Mouse (Mus musculus) adrenal gland, postnatal 25 days (tissue): ENCODE results near the gene Capg. TPM values are rescaled to one million over a fixed set of nuclear protein-coding genes. Genes with fewer than 3 reads are reported as not detected.
"Not testable (repeated sequence)": the region's sequence is repeated elsewhere in the genome, so short reads cannot be mapped to it uniquely, and the experiment has no call there.

Experiments
- DNase-seq: peaks from one replicate; pipeline ENCODE4 v3.0.0; 2021; ENCODE audit warnings: mixed read lengths
- total RNA-seq: library from RNA; stranded (reverse); gene quantifications from 2 replicates; pipeline ENCODE4 v1.2.3, GENCODE M21; 2021

The Capg gene
- total RNA-seq, 1 experiment from 2014 or later: 48.1 TPM

DNA sequence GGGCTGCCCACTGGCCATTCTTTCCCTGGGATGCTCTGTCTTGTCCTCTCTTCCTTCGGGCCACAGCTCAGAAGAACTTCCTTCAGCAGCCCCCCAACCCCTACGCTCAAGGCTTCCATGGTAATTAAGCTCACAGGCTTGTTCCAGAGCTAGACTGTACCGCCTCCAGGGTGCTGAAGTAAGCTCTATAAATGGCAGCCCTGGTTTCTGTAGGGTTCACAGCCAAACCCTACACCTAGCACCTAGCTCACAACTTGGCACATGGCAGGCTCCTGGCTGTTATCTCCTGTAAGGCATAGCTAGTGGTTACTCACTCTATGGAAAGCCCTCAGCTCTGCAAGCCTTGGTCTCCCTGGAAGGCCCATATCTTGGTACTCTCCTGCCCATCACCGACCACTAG lies 11.6 kb upstream of the Capg start:
- no peak for DNase-seq

DNA sequence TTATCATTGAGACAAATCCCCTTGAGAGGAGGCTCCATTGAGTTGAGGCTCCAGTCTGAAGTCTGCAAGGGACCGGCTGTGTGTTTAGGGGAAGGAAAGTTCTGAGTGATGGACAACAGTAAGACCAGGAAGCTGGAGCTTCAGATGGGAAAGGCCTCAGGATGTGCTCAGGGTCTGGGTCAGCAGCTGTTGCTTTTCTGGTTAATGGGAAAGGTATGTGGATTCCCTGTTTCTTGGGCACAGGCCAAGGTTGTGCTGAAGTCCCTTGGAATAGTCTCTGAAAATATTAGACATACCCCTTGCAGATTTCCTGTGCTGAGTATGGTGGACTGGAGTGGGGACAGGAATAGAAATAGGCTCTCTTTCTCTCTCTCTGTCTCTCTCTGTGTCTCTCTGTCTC lies 10.6 kb upstream of the Capg start:
- not testable (repeated sequence) for DNase-seq

DNA sequence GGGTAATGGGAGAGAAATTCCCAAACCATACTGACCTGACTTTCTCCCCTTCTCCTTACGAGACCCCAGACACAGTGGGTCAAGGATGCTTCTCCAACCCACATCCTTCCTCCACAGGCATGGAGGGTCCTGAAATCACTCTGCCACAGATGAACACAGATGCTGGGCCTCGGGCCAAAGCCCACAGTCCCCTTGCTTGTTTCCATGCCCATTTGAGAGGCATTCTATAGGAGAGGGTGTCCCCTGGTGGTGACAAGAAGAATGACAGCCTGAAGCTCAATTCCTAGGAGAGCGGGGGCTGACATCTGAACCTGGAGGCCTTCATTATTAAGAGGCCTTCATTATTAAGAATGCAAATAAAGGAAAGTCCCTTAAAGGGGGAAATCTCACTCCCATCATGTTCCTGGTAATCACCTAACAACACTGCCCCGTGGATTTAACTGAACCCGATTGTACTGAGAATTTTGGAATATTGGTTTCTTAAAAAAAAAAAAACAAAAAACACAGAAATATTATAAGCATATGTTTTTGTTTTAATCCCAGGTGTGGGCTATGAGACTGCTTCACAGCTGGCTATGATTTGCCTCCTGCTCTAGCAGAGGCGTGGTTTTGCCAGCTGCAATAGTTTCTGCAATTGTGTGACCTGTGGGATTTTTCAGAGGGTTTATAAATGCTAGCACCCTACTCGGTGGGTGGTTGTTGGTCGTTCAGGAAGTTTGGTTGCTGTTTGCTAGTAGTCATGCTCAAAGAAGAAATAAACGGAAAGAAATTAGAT lies 10.0 kb upstream of the Capg start:
- peak; percentile 42 for DNase-seq

DNA sequence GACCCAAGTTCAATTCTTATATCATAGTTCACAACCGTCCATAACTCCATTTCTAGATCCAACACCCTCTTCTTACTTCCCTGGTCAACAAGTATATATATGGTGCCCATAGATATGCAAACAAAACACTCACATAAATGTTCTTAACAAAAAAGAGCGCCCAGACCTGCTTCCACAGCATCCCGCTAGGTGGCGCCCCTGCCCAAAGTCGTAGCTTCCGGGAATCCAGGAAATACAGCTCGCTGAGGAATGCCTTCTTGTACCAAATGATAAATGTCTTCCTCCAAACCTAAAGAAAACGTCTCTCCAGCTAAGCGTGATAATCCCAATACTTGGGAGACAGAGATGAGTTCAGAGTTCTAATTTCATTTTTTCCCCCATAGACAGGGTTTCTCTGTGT lies 9.0 kb upstream of the Capg start:
- peak; percentile 85 for DNase-seq

DNA sequence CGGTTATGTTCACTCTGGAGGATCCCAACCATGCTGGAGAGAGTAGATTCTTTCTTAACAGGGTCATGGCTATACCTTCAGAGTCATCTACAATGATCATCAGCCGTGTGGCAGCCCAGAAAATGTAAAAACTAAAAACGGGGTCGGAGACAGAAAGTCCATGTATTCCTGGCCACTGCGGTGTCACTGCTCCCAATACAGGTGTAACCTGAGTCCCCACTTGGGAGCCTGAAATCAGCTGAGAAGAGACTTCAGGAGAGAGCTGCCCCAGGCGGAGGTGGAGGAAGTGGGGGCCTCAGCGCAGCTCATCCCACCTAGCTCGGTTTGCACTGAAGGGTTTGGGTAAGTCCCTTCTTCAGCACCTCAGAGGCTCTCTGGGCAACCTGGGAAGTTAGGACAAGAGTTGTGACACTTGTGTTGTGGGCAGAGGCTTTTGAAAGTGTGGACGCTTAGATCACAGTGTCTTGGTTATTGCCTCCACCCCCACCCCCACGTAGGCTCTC lies 6.1 kb upstream of the Capg start:
- no peak for DNase-seq

DNA sequence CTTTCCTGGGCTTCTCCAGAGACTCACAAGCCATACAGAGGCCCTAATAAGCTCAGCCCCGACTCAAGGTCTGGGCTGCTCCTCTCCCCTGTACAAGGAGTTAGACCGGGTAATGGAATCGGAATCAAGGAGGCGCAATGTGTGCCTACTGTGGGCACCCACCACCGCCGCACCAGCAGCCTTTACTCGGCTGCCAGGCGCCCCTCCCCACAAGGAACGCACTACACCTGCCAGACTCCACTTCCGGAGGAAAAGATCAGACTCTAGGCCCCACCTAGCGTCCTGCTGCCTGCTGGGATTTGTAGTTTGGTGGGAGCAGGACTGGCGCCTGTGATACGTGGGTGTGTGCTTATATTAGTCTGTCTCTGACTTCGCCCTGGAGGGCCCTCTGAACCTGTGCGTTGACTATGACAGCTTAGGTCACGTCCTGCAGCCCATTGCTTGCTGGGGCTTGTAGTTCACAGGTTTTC lies 5.6 kb upstream of the Capg start:
- peak; percentile 70 for DNase-seq

DNA sequence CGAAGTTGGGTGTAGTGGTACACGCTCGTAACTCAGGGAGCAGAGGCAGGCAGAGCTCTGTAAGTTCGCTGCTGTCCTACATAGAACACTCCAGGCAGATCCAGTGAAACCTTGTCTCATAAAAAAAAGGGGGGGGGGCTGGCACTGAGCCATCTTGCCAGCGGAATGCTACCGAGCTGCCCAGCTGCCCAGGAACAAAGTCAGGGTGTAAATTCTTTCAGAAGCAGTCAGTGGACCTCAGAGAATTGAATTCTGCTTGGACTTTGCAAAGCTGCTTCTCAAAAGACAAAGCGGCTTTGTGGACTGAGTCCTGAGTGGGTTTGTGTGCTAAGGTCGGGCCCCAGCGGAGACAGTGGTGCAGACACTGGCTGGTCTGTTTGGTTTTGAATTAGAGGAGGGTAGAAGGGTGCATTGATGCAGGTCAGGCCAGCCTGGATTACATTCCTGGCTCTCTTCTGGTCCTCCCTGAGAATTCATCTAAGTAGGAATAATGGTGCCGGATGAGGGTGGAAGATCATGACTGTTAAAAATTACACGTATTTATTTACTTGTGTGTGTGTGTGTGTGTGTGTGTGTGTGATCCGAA lies 833 bp upstream of the Capg start:
- DNase-seq: no peak

DNA sequence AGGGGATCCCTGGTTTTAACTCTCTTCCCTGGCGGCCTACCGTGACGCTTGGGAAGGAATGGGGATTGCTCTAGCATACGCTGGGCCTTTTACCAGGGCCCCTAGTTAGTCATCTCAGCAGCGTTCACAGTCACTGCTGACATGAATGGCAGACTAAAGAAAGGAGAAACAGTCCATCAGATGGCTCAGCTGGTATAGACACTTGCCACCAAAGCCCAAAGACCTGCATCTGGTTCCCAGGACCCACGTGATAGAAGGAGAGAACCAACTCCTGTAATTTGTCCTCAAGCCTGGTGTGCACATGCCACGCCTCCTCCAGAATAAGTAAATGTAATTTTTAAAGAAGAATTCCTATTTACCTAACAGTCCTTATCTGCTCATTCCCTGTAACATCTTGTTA lies 1.2 kb downstream of the Capg start:
- DNase-seq: no peak

DNA sequence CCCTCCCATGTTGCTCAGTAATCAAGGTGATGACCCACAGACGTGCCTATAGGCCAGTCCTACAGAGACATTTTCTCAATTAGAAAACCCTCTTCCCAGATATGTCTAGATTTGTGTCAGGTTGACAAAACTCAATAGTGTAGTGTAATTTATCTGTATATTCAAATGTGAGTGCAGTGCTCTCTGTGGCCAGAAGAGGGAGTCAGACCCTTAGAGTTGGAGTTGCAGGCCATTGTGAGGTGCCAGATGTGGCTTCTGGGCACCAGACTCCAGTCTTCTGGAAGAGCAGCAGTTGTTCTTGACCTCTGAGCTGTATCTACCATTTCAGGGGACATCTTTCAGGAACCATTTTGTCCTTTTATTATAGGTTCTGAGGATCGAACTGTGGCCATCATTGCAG lies 2.9 kb downstream of the Capg start:
- no peak for DNase-seq

DNA sequence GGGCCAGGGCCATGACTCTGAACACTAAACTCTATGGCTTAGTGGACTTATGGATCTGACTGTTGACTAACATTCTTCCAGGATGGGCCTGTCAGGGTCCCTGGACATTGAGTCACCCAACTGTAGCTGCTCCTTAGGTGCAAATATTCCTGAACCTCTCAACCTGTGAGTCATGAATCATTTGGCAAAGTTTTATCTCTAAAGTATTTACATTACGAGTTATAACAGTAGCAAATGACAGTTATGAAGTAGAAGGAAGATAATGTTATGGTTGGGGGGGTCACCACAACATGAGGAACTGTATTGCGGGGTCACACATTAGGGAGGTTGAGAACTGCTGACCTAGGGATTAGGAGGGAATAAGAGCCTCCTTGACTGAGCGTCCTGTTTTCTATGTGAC lies 3.7 kb downstream of the Capg start:
- no peak for DNase-seq

DNA sequence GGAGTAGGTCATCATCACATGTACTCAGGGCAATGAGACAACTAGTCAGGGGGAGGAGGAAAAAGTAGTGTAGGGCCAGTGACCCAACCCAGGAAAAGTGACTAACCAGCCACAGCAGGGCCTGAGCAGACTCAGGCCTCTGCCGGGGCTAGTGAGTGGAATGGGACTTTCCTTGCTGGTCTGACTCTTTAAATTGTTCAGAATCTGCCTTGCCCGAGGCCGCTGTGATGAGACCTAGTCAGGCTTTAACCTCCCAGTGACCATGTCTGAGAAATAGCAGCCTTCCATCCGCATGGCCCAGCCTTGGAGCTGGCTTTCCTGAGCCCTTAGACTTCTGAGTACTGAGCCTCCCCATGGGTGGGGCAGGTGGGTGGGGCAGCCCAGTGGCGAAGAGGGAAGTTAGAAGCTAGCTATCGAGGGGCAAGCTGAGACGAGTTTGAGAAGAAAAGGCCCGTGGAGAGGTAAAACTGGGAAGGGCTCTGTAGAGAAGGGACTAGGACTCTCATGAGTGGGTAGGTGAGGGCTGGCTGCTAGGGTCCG lies 4.9 kb downstream of the Capg start:
- no peak for DNase-seq

DNA sequence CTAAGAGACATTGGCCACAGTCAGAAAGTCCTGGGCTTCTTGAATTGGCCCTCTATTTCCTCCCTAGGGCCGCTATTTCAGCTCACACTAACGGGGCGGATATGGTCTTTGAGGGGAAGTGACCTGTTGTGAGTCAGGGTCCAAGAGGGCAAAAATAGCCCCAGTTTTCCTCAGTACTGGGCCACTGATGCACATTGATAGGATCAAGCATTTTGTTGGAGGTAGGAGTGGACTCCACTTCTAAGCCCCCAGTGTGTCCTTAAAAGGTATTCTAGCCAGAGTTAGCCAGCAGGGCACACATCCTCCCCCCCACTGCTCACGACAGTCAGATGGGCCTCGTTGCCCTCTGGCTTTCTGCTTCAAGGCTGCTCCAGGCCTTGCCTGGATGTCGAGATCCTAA lies 5.8 kb downstream of the Capg start:
- no peak for DNase-seq

DNA sequence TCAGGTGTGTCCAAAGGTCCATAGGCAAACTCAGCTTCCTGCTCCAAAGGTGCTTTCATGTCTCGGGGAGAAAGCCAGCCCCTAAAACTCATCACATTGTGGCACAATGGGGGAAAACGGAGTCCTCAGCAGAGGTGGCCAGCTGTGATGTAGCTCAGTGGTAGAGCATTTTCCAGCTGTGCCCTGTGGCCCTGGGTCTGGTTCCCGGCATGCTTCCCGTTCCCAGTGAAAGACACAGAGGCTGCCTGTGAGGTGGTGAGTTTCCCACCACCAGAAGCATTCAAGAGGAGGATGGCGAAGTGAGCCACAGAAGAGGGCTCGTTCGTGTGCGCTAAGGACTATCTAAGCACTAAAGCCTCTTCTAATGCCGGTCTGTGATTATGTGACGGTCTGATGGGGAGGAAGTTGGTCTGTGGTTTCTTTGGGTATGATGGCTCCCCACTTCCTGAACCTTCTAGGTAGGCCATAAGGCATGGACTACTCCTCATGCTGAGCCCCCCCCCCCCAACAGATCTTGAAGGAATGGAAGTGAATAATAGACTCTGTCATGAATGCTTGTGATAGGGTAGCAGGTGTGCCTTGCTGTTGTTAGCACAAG lies 6.4 kb downstream of the Capg start:
- no peak for DNase-seq

DNA sequence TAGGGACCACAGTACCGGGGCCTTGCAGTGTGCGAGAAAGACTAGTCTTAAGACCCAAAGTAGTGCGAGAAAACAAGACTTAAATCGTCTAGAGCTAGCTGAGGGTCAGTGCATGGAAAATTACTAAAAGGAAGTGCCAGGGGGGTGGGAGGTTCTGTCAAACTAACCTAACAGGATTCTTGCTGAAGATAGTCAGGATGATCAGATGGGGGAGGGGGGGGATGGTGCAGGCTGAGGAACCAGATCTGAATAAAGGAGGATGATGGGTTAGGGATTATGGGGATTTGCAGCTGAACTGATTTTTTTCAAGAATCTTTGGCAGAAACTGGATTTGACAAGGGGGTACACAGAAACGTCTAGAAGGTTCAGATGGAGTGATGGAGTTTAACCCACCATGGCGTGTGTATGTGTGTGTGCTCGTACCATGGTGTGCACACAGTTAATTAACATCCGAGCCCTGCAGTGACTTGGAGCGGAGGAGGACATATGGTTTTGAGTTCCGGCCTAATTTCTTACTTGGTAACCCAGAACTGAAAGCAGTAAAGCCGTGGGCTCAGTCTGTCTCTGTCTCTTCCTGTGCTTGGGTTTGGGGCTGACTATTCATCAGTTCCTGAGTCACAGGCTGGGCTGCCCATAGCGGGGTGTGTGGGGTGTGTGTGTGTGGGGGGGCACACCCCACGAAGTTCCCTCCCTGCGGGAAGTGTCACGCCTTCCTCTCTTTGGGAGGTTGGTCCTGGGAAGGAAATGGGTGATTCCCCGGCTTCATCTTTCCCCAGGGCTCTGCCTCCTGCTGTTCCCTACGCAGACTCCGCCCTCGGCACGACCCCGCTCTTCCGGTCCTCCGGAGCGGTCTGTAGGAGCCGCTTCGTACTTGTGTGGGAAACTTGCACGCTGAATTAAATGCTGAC lies 8.2 kb downstream of the Capg start:
- DNase-seq: peak; percentile 67

DNA sequence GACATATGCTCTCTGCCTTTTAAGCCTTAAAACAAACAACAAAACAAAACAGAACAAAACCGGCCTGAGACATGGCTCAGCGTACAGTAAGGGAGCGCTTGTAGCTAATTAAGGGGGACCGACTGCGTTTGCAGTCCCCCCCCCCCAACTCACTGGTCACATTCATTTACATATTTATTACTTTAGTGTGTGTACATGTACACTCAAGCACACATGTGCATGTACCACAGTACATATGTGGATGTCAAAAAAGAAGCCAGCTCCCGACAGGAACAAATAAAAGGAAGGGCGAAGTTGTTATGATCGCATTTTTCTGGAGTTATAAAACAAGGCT lies 8.9 kb downstream of the Capg start:
- no peak for DNase-seq

DNA sequence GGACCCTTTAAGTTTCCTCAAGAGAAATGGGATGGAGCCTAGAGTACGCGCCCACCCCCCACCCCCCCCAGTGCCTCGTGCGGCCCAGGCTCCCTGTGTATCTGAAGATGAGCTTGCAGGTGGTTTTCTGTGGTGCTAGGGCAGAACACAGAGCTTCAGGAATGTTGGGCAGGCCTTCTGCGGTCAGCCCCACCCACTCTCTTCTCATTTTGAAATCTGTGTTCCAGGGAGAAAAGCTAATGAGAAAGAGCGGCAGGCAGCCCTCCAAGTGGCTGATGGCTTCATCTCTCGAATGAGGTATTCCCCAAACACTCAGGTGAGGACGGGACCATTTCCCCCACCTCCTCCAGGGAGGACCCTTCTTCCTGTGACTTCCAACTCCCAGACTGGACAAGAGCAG lies 16.6 kb downstream of the Capg start:
- DNase-seq: no peak

DNA sequence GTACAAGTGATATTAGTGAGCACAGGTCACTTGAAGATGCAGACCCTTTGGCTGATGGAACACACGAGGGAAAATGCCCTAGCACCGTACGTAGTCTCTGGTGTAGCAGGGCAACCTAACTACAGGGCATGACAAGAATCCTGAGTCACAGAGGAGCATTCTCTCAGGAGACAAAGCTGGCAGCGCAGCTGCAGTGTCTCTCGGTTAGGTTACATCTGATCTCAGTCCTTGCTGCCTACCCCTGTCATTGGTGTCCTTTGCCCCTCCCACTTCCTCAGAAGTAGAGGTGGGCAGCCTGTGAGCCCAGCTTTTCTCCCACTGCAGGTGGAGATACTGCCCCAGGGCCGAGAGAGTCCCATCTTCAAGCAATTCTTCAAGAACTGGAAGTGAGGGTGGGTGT lies 18.3 kb downstream of the Capg start:
- no peak for DNase-seq

DNA sequence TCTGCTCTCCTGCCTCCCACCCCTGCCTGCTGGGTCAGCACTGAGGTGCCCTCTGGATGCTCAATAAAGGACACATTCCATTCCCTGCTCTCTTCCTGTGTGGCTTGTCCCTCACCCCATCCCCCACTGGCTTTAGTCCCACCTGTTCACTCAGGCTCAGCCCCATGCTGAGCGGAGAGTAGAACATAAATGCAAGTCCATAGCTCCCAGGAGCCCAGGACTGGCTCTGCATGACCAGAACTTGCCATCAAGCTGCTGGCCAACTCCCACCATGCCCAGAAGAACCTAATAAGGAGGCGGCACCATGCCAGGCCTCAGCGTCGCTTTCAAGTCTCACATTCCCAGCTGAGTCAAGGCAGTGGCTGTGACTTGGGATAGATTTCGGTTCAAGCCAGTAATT lies 18.7 kb downstream of the Capg start:
- no peak for DNase-seq

DNA sequence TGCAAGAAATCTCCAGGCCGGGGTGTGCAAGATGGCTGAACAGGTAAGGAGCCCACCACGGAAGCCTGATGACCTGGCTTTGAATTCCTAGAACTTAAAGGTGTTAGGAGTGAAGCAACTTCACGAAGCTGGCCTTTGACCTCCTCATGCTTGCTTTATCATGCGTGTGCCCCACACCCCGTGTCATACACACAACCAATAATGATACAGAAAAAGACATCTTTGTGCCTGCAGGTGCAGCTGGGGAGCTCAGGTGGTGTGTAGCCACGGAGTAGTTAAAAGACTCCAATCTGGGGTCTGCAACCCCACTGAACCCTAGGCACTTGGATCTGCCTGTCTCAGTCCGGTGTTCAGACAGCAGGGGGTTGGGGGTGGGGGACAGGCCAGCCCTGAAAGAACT lies 21.3 kb downstream of the Capg start:
- DNase-seq: no peak

DNA sequence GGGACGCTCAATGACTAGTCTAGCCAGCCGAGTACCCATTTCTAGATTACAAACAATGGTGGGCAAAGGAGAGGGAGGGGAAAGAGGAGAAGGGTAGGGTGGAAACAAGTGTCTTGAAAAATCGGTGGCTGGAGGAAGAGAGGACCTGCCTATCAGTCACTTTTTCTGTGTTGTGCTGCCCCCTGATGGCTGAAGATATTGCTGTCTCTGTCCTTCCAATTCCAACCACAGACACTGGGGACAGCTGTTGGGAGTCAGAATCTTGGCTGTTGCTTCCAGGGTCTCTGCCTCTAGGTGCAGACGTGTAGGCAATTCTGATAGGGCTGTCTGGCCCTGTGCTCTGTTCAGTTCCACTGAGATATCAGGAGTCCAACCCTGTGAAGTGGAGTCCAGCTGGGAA lies 21.9 kb downstream of the Capg start:
- DNase-seq: peak; percentile 80

DNA sequence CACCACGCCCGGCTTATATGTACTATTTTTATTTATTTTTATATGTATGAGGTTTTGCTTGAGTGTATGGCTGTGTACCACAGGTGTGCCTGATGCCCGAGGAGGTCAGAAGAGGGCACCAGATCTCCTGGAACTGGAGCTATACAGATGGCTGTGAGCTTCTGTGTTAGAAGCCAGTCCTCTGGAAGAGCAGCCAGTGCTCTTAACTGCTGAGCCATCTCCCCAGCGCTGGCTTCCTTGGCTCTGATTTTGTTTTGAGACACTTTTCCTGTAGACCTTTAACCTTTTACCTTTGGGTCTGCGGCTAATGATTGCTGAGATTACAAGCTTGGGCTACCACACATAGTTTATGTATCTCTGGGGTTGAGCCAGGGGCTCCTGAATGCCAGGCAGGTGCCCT lies 23.3 kb downstream of the Capg start:
- DNase-seq: no peak

DNA sequence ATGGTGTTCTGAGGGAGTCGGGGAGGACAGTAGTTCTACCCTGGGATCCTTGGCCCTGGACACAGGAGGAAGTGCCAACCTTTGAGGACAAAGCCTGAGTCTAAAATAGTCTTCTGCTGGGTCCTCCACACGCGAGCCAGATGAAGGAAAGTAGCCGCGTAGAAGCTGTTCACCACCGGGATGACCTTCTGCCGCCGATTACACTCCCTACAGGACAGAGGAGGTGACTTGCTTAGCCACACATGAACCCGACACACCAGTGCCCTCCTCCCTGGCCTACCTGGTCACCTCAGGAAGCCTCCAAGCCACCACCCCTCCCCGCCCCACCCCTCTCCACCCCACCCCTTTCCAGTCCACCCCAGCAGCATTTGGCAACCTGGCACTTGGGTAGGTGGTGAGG lies 24.5 kb downstream of the Capg start:
- DNase-seq: no peak
